Mouse (Mus musculus): ENCODE results near the gene Adrb1. TPM values are rescaled to one million over a fixed set of nuclear protein-coding genes. Genes with fewer than 3 reads are reported as not detected.

Adrb1 gene
- polyA plus RNA-seq, 1 experiment from 2014 or later, result 0.79 TPM

GRCm38 (mm10) chr19:56760306-56760940 lies 38.4 kb downstream of the Adrb1 start:
- Histone ChIP-seq H3K27me3 (no peaks in the 10 kb centered on the region), H3K9me3 (no peaks in the 10 kb centered on the region), H3K27ac (no peak overlapping the region), H3K9ac (no peak overlapping the region), H3K4me2 (no peak overlapping the region), H3K4me3 (no peak overlapping the region), H3K36me3 (no peaks in the 10 kb centered on the region), H3K4me1 (no peaks in the 10 kb centered on the region)
- no peak for ATAC-seq (ENCODE audit: insufficient number of reproducible peaks, low FRiP score, low TSS enrichment, low read depth)
- 85% methylated on average over 8 of the region's 8 CpGs for WGBS

- Histone ChIP-seq H3K9me3 (no peaks in the 10 kb centered on the region), H3K9ac (no peak overlapping the region), H3K4me1 (no peaks in the 10 kb centered on the region), H3K27ac (no peak overlapping the region), H3K27me3 (no peaks in the 10 kb centered on the region), H3K4me3 (no peak overlapping the region), H3K4me2 (no peak overlapping the region), H3K36me3 (no peaks in the 10 kb centered on the region)
- no peak for ATAC-seq (ENCODE audit: insufficient number of reproducible peaks, low FRiP score, low TSS enrichment, low read depth)
- 85% methylated on average over 5 of the region's 5 CpGs for WGBS
Observed at GRCm38 (mm10) chr19:56761096-56761495, 39.1 kb downstream of the Adrb1 start.

- Histone ChIP-seq H3K4me1 (no peaks in the 10 kb centered on the region), H3K36me3 (no peaks in the 10 kb centered on the region), H3K4me3 (no peak overlapping the region), H3K27me3 (no peaks in the 10 kb centered on the region), H3K4me2 (no peak overlapping the region), H3K9ac (no peak overlapping the region), H3K27ac (no peak overlapping the region), H3K9me3 (no peaks in the 10 kb centered on the region)
- 89% methylated on average over 2 of the region's 2 CpGs for WGBS
- ATAC-seq (ENCODE audit: insufficient number of reproducible peaks, low FRiP score, low TSS enrichment, low read depth), result no peak
Observed at GRCm38 (mm10) chr19:56761727-56762126, 39.7 kb downstream of the Adrb1 start.

- ATAC-seq (ENCODE audit: insufficient number of reproducible peaks, low FRiP score, low TSS enrichment, low read depth), result no peak
- H3K27me3 ChIP-seq, result no peaks in the 10 kb centered on the region
- no peaks in the 10 kb centered on the region for H3K36me3 ChIP-seq
- H3K27ac ChIP-seq, result no peak overlapping the region
- no peak overlapping the region for H3K4me3 ChIP-seq
- WGBS, result 94% methylated on average over 4 of the region's 4 CpGs
- H3K9me3 ChIP-seq, result no peaks in the 10 kb centered on the region
- no peak overlapping the region for H3K9ac ChIP-seq
- H3K4me1 ChIP-seq, result no peaks in the 10 kb centered on the region
- no peak overlapping the region for H3K4me2 ChIP-seq
Observed at GRCm38 (mm10) chr19:56762686-56763085, 40.7 kb downstream of the Adrb1 start.

- H3K4me2 ChIP-seq, result no peak overlapping the region
Observed at GRCm38 (mm10) chr19:56769024-56769423, 47.0 kb downstream of the Adrb1 start.

GRCm38 (mm10) chr19:56772158-56772557 lies 50.2 kb downstream of the Adrb1 start:
- Histone ChIP-seq H3K9me3 (no peaks in the 10 kb centered on the region), H3K4me3 (no peak overlapping the region), H3K9ac (no peak overlapping the region), H3K27me3 (peaks cover 18% of the 10 kb centered on the region), H3K4me2 (no peak overlapping the region), H3K4me1 (peaks cover 24% of the 10 kb centered on the region), H3K27ac (no peak overlapping the region), H3K36me3 (no peaks in the 10 kb centered on the region)
- ATAC-seq (ENCODE audit: insufficient number of reproducible peaks, low FRiP score, low TSS enrichment, low read depth), result no peak
- 79% methylated on average over 7 of the region's 7 CpGs for WGBS

More at GRCm38 (mm10) chr19:56769024-56769423, 47.0 kb downstream of the Adrb1 start:
- H3K27me3 ChIP-seq, result no peaks in the 10 kb centered on the region
- no peak overlapping the region for H3K9ac ChIP-seq
- H3K9me3 ChIP-seq, result no peaks in the 10 kb centered on the region
- H3K36me3 ChIP-seq, result no peaks in the 10 kb centered on the region
- no peaks in the 10 kb centered on the region for H3K4me1 ChIP-seq
- H3K27ac ChIP-seq, result no peak overlapping the region
- ATAC-seq (ENCODE audit: insufficient number of reproducible peaks, low FRiP score, low TSS enrichment, low read depth), result no peak
- H3K4me3 ChIP-seq, result no peak overlapping the region
- WGBS, result 86% methylated on average over 9 of the region's 9 CpGs

- Histone ChIP-seq H3K4me3 (no peak overlapping the region), H3K4me2 (no peak overlapping the region), H3K36me3 (no peaks in the 10 kb centered on the region), H3K9ac (no peak overlapping the region), H3K27me3 (peaks cover 25% of the 10 kb centered on the region), H3K9me3 (no peaks in the 10 kb centered on the region), H3K27ac (no peak overlapping the region), H3K4me1 (peaks cover 28% of the 10 kb centered on the region)
- no peak for ATAC-seq (ENCODE audit: insufficient number of reproducible peaks, low FRiP score, low TSS enrichment, low read depth)
- 78% methylated on average over 10 of the region's 10 CpGs for WGBS
Observed at GRCm38 (mm10) chr19:56773393-56773971, 51.5 kb downstream of the Adrb1 start.

GRCm38 (mm10) chr19:56774408-56774962 lies 52.5 kb downstream of the Adrb1 start:
- Histone ChIP-seq H3K27me3 (peaks cover 25% of the 10 kb centered on the region), H3K9me3 (no peaks in the 10 kb centered on the region), H3K4me3 (no peak overlapping the region), H3K27ac (no peak overlapping the region), H3K9ac (no peak overlapping the region), H3K4me2 (no peak overlapping the region), H3K36me3 (no peaks in the 10 kb centered on the region), H3K4me1 (peaks cover 28% of the 10 kb centered on the region)
- no peak for ATAC-seq (ENCODE audit: insufficient number of reproducible peaks, low FRiP score, low TSS enrichment, low read depth)
- WGBS, result 65% methylated on average over 9 of the region's 9 CpGs

GRCm38 (mm10) chr19:56774971-56775892 lies 53.2 kb downstream of the Adrb1 start:
- Histone ChIP-seq H3K4me2 (peak overlapping the region; percentile 56), H3K9me3 (no peaks in the 10 kb centered on the region), H3K36me3 (no peaks in the 10 kb centered on the region), H3K4me1 (peaks cover 28% of the 10 kb centered on the region), H3K4me3 (peak overlapping the region; percentile 30), H3K27ac (no peak overlapping the region), H3K9ac (no peak overlapping the region), H3K27me3 (peaks cover 25% of the 10 kb centered on the region)
- ATAC-seq (ENCODE audit: insufficient number of reproducible peaks, low FRiP score, low TSS enrichment, low read depth), result no peak
- WGBS, result 28% methylated on average over 24 of the region's 24 CpGs

GRCm38 (mm10) chr19:56775893-56776718 lies 54.1 kb downstream of the Adrb1 start:
- 2% methylated on average over 18 of the region's 18 CpGs for WGBS
- ATAC-seq (ENCODE audit: insufficient number of reproducible peaks, low FRiP score, low TSS enrichment, low read depth), result no peak

GRCm38 (mm10) chr19:56776719-56777382 lies 54.9 kb downstream of the Adrb1 start:
- H3K4me3 ChIP-seq, result no peak overlapping the region
- peaks cover 28% of the 10 kb centered on the region for H3K4me1 ChIP-seq
- no peak for ATAC-seq (ENCODE audit: insufficient number of reproducible peaks, low FRiP score, low TSS enrichment, low read depth)

More at GRCm38 (mm10) chr19:56775893-56776718, 54.1 kb downstream of the Adrb1 start:
- Histone ChIP-seq H3K27me3 (peaks cover 25% of the 10 kb centered on the region), H3K27ac (no peak overlapping the region), H3K9me3 (no peaks in the 10 kb centered on the region), H3K4me3 (peak overlapping the region; percentile 30), H3K9ac (no peak overlapping the region), H3K4me1 (peaks cover 28% of the 10 kb centered on the region), H3K4me2 (peak overlapping the region; percentile 56), H3K36me3 (no peaks in the 10 kb centered on the region)

More at GRCm38 (mm10) chr19:56776719-56777382, 54.9 kb downstream of the Adrb1 start:
- no peak overlapping the region for H3K27ac ChIP-seq
- 20% methylated on average over 16 of the region's 16 CpGs for WGBS
- H3K4me2 ChIP-seq, result peak overlapping the region; percentile 30
- 0 out of 2 replicates have a peak, but pooled peaks cover 3% of the 10 kb centered on the region for H3K36me3 ChIP-seq
- H3K9ac ChIP-seq, result no peak overlapping the region
- no peaks in the 10 kb centered on the region for H3K9me3 ChIP-seq
- H3K27me3 ChIP-seq, result peaks cover 25% of the 10 kb centered on the region

Data from limb, embryonic 15.5 days (tissue).